Mouse (Mus musculus) embryo, embryonic 11.5 days (tissue): ENCODE data around the gene Fxyd1.

Experiments used
- DNase-seq: peaks from one replicate; pipeline ENCODE4 v3.0.0-alpha.2; 2012; ENCODE audit warnings: low read depth, low spot score

The Fxyd1 gene

DNA sequence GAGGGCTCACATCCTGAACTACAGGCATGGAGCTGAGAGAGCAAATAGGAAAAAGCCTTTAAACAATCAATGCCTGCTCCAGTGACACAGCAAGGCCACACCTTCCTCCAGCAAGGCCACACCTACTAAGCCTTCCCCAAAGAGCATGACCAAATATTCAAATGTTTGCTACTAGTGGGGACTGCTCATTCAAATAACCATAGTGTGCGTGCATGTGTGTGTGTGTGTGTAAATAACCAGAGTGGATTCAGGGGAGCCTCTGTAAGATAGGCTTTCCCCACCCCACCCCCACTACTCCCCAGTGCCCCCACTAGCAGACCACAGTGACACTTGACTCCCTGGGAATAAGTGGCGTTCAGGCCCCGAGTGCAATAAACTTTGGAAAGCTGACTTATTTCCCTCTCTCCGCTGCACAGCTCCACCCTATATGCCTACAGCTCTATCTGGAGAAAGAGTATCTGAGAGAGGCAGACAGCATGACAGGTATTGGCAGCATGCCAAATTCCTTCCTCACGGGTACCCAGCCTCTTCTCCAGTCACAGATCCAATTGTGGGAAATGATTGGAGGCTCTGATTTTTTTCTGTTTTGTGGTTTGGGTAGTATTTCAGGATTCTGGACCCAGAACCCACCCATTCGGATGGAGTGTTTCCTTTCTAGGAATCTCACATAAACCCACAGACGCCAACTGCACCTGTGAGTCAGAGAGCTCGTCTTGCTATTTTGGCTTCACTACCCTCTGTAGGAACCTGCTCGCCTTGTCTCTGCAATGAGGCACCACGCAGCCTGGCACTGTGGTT lies 39.7 kb downstream of the Fxyd1 start:
- DNase-seq = peak; percentile 17

GRCm38 (mm10) chr7:31012971-31013370 lies 44.0 kb downstream of the Fxyd1 start:
- DNase-seq = no peak

DNA sequence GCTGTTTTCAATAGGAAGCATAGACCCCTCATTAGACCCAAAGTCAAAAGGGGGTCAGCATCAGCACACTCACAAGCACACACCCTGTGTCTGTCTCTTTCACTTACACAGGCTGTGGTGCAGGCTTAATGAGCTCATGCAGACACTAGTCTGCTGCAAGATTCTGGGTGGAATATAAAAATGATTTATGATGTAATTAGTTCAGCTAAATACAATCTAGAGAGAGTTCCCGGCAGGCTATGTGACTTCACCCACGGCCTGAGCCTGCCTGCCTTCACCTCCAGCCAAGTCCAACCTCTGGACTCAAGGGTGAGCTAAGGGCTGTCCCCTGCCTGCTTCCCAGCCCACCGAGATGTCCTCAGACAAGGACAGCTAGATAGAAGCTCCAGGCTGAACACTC lies 48.1 kb downstream of the Fxyd1 start:
- DNase-seq = no peak

GRCm38 (mm10) chr7:31008175-31008574 lies 48.8 kb downstream of the Fxyd1 start:
- DNase-seq = no peak

DNA sequence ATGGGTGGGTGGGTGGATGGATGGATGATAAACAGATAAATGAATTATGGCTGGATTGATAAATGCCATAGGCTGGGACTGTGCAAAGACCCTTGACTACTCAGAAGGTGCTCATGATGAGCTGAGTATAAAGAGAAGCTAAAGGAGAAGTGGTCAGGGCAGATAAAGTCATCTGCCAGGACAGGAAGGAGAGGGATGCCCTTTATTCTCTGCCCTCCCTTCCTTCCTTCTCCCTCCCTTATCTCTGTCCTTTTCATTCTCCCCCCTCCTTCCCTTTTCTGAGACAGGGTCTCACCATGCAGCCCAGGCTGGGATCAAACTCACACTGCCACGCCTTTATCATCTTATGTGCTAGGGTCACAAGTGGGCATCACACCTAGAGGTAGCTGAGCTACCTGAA lies 49.2 kb downstream of the Fxyd1 start:
- no peak for DNase-seq

GRCm38 (mm10) chr7:31002650-31003049 lies 54.3 kb downstream of the Fxyd1 start:
- DNase-seq = no peak
